ENCODE assay signal across 28 mouse cellular contexts in genomic region chr16:92621859-92622258, GRCm38 (mm10).
A peak's percentile ranks its signal among the peaks of the same experiment; 100 is the strongest.
DNase-seq lines count a peak whose midpoint lies in the region; ATAC-seq and TF ChIP-seq lines count a peak whose summit lies in the region.
"Had no signal": no experiment of that assay in that cellular context is flagged by ENCODE, and none has a peak within 500 bp of the region (broad histone marks: within the 10 kb centered on the region; RNA-seq: fewer than 3 reads in every experiment).

No protein-coding gene starts in this region.

- TF ChIP-seq CTCF in gastrocnemius, adult 2 months (IDR thresholded peaks at IDR 0.05) = no peak
- TF ChIP-seq CTCF in bone marrow, adult 2 months (IDR thresholded peaks at IDR 0.05; ENCODE audit: control insufficient read depth, insufficient read depth, low read length) = no peak
- TF ChIP-seq CTCF in heart, adult 2 months (IDR thresholded peaks at IDR 0.05) = no peak

- peak overlapping the region; percentile 12; the same call in 1 of the 2 replicates for H3K27ac ChIP-seq in gastrocnemius, adult 2 months
- peak overlapping the region; percentile 41; the same call in 1 of the 2 replicates for H3K27ac ChIP-seq in bone marrow, adult 2 months (ENCODE audit: control insufficient read depth, insufficient read depth, low read depth, low read length, poor library complexity)
- peak overlapping the region; percentile 29; the same call in 1 of the 2 replicates for H3K27ac ChIP-seq in limb, embryonic 12.5 days
- H3K27ac ChIP-seq in kidney, embryonic 14.5 days (ENCODE audit: low read depth, low read length) = no peak overlapping the region
- no peak overlapping the region for H3K27ac ChIP-seq in heart, adult 2 months
- H3K27ac ChIP-seq: embryonic facial prominence, embryonic 15.5 days; heart, embryonic 13.5 days; hindbrain, embryonic 10.5 days; hindbrain, embryonic 15.5 days; kidney, postnatal 0 days; lung, embryonic 15.5 days; stomach, embryonic 15.5 days had no signal

- DNase-seq in gastrocnemius, adult 2 months = no peak
- no peak for DNase-seq in gastrocnemius, postnatal 25 days
- DNase-seq in 3T3-L1 (ENCODE audit: low read depth, low spot score) = peak; percentile 35
- no peak for DNase-seq in kidney, postnatal 10 days
- no peak for DNase-seq in heart, adult 2 months
- DNase-seq: adrenal gland, postnatal 14 days; cerebellum, adult 18-20 months; cerebellum, postnatal 10 days; heart, postnatal 14 days; kidney, adult 11 months; layer of hippocampus, adult 9-11 months; left cerebral cortex, postnatal 4 days; right cerebral cortex, postnatal 25 days; thymus, postnatal 14 days had no signal

- 57% methylated on average over 8 of the region's 8 CpGs for WGBS in bone marrow, adult 2 months
- WGBS in limb, embryonic 12.5 days = 43% methylated on average over 8 of the region's 8 CpGs
- WGBS in kidney, embryonic 14.5 days = 57% methylated on average over 8 of the region's 8 CpGs
- 50% methylated on average over 8 of the region's 8 CpGs for WGBS in heart, adult 2 months

- H3K36me3 ChIP-seq in limb, embryonic 12.5 days = no peaks in the 10 kb centered on the region
- no peaks in the 10 kb centered on the region for H3K36me3 ChIP-seq in kidney, embryonic 14.5 days (ENCODE audit: control insufficient read depth, insufficient read depth, low read length)
- no peaks in the 10 kb centered on the region for H3K36me3 ChIP-seq in heart, adult 2 months (ENCODE audit: control insufficient read depth, insufficient read depth, low read length)
- H3K36me3 ChIP-seq: embryonic facial prominence, embryonic 15.5 days; heart, embryonic 13.5 days; hindbrain, embryonic 10.5 days; hindbrain, embryonic 15.5 days; lung, embryonic 15.5 days; stomach, embryonic 15.5 days had no signal

- no peaks in the 10 kb centered on the region for H3K27me3 ChIP-seq in limb, embryonic 12.5 days
- no peaks in the 10 kb centered on the region for H3K27me3 ChIP-seq in kidney, embryonic 14.5 days (ENCODE audit: control insufficient read depth, insufficient read depth, low read length)
- H3K27me3 ChIP-seq in heart, adult 2 months (ENCODE audit: control insufficient read depth, insufficient read depth, low read length) = no peaks in the 10 kb centered on the region
- H3K27me3 ChIP-seq: embryonic facial prominence, embryonic 15.5 days; hindbrain, embryonic 15.5 days; lung, embryonic 15.5 days; stomach, embryonic 15.5 days had no signal

- intact Hi-C loops in gastrocnemius, adult 2 months (cut with DNase I) = no loop called here
- intact Hi-C loops in heart, adult 2 months (cut with DNase I) = no loop called here

- H3K4me3 ChIP-seq in gastrocnemius, adult 2 months = no peak overlapping the region
- H3K4me3 ChIP-seq in bone marrow, adult 2 months (replicated peaks; ENCODE audit: control insufficient read depth, low read depth, low read length) = no peak overlapping the region
- H3K4me3 ChIP-seq in limb, embryonic 12.5 days (replicated peaks) = no peak overlapping the region
- H3K4me3 ChIP-seq in kidney, embryonic 14.5 days (ENCODE audit: low read length) = no peak overlapping the region
- H3K4me3 ChIP-seq in heart, adult 2 months = no peak overlapping the region
- H3K4me3 ChIP-seq: embryonic facial prominence, embryonic 15.5 days; heart, embryonic 13.5 days; hindbrain, embryonic 10.5 days; hindbrain, embryonic 15.5 days; lung, embryonic 15.5 days; stomach, embryonic 15.5 days had no signal

- H3K9me3 ChIP-seq in limb, embryonic 12.5 days = peaks cover 8% of the 10 kb centered on the region
- H3K9me3 ChIP-seq in kidney, embryonic 14.5 days (ENCODE audit: control insufficient read depth, low read length) = peaks cover 8% of the 10 kb centered on the region
- H3K9me3 ChIP-seq: hindbrain, embryonic 15.5 days; lung, embryonic 15.5 days; stomach, embryonic 15.5 days had no signal

- H3K4me2 ChIP-seq in limb, embryonic 12.5 days = no peak overlapping the region
- no peak overlapping the region for H3K4me2 ChIP-seq in kidney, embryonic 14.5 days (replicated peaks; ENCODE audit: low read depth, low read length)
- H3K4me2 ChIP-seq: embryonic facial prominence, embryonic 15.5 days; heart, embryonic 13.5 days; hindbrain, embryonic 15.5 days; liver, embryonic 11.5 days; lung, embryonic 15.5 days; midbrain, embryonic 11.5 days; stomach, embryonic 15.5 days had no signal

- H3K9ac ChIP-seq in limb, embryonic 12.5 days (replicated peaks) = no peak overlapping the region
- H3K9ac ChIP-seq in kidney, embryonic 14.5 days (ENCODE audit: low read depth, low read length) = no peak overlapping the region
- H3K9ac ChIP-seq in heart, adult 2 months (ENCODE audit: low read depth, low read length) = no peak overlapping the region
- H3K9ac ChIP-seq: embryonic facial prominence, embryonic 15.5 days; heart, embryonic 13.5 days; hindbrain, embryonic 15.5 days; lung, embryonic 15.5 days; stomach, embryonic 15.5 days had no signal

- peaks cover 4% of the 10 kb centered on the region for H3K4me1 ChIP-seq in bone marrow, adult 2 months (ENCODE audit: control insufficient read depth, insufficient read depth, low read length)
- peaks cover 47% of the 10 kb centered on the region for H3K4me1 ChIP-seq in limb, embryonic 12.5 days (replicated peaks)
- 0 out of 2 replicates have a peak, but pooled peaks cover 2% of the 10 kb centered on the region for H3K4me1 ChIP-seq in kidney, embryonic 14.5 days (ENCODE audit: control insufficient read depth, insufficient read depth, low read length)
- no peaks in the 10 kb centered on the region for H3K4me1 ChIP-seq in heart, adult 2 months (ENCODE audit: control insufficient read depth, insufficient read depth, low read length)
- H3K4me1 ChIP-seq: heart, embryonic 13.5 days; hindbrain, embryonic 15.5 days; stomach, embryonic 15.5 days had no signal

- H3K79me2 ChIP-seq in heart, adult 2 months (replicated peaks; ENCODE audit: control insufficient read depth, insufficient read depth, low read length) = no peaks in the 10 kb centered on the region

- no peak for TF ChIP-seq EP300 in heart, adult 2 months (IDR thresholded peaks at IDR 0.05; ENCODE audit: insufficient read depth, low read depth, low read length)

- no peak for ATAC-seq in limb, embryonic 12.5 days (ENCODE audit: insufficient number of reproducible peaks, insufficient read depth, low FRiP score, low TSS enrichment, low read depth)
- no peak for ATAC-seq in kidney, embryonic 14.5 days (ENCODE audit: low FRiP score, low TSS enrichment)
- ATAC-seq: forebrain, embryonic 14.5 days; inflammation-experienced regulatory T-cells, adult 6 months had no signal

- TF ChIP-seq POLR2A in bone marrow, adult 2 months (IDR thresholded peaks at IDR 0.05; ENCODE audit: borderline replicate concordance, control insufficient read depth, low read depth, low read length) = no peak
- TF ChIP-seq POLR2A in heart, adult 2 months (IDR thresholded peaks at IDR 0.05; ENCODE audit: insufficient read depth, low read depth, low read length) = no peak

Comparison
In these comparisons a context has a peak if more than half of its experiments do, and no peak if none do; other contexts are left out.
1. H3K27ac ChIP-seq: peak in gastrocnemius, adult 2 months (single experiment), bone marrow, adult 2 months (single experiment) and limb, embryonic 12.5 days (single experiment); none in kidney, embryonic 14.5 days (single experiment) and heart, adult 2 months (single experiment).